Mouse (Mus musculus) MEL (cell line): ENCODE data around the gene Fhl3. TPM values are rescaled to one million over a fixed set of nuclear protein-coding genes. Genes with fewer than 3 reads are reported as not detected.
A peak's percentile ranks its signal among the peaks of the same experiment; 100 is the strongest.

ENCODE experiments used
- DNase-seq: peaks from one replicate; pipeline ENCODE4 v3.0.0; 2011; ENCODE audit warnings: low read depth, low spot score
- H3K27ac ChIP-seq: 2 replicates; pipeline ENCODE4 v1.5.1; 2012; ENCODE audit warnings: low read depth, mild to moderate bottlenecking, control low read depth, low read length, moderate library complexity; ENCODE audit not compliant: control insufficient read depth
- H3K27me3 ChIP-seq, 2 experiments: fragments of 150-350 bp in 1 of 2; sonication (generic) in 1 of 2; 2 replicates each; pipeline ENCODE4 v1.6.1; 2012; ENCODE audit warnings: low read length in 2 of 2, mild to moderate bottlenecking in 2 of 2, improper control_type of control experiment in 1 of 2, moderate library complexity in 1 of 2; ENCODE audit not compliant: insufficient read depth in 2 of 2, control insufficient read depth in 1 of 2
- H3K36me3 ChIP-seq, 2 experiments: 2 replicates each; pipeline ENCODE4 v1.6.1; 2012 to 2014; ENCODE audit warnings: low read length in 2 of 2, improper control_type of control experiment in 1 of 2, inconsistent platforms in 1 of 2, mild to moderate bottlenecking in 1 of 2; ENCODE audit not compliant: insufficient read depth in 2 of 2, control insufficient read depth in 1 of 2
- H3K4me1 ChIP-seq, 2 experiments: fragments of 150-350 bp in 1 of 2; sonication (generic) in 1 of 2; 2 replicates each; pipeline ENCODE4 v1.6.1; 2012; ENCODE audit warnings: low read length in 2 of 2, improper control_type of control experiment in 1 of 2, mild to moderate bottlenecking in 1 of 2; ENCODE audit not compliant: insufficient read depth in 2 of 2, control insufficient read depth in 1 of 2
- H3K4me3 ChIP-seq, 2 experiments: fragments of 150-350 bp in 1 of 2; sonication (generic) in 1 of 2; 2 replicates each; pipeline ENCODE4 v1.5.1; 2012; ENCODE audit warnings: low read depth in 2 of 2, low read length in 2 of 2, mild to moderate bottlenecking in 2 of 2, moderate library complexity in 2 of 2, control low read depth in 1 of 2, improper control_type of control experiment in 1 of 2; ENCODE audit not compliant: control insufficient read depth in 1 of 2, insufficient read depth in 1 of 2
- H3K79me2 ChIP-seq: 2 replicates; pipeline ENCODE4 v1.6.1; 2012; ENCODE audit warnings: mild to moderate bottlenecking, low read length, moderate library complexity; ENCODE audit not compliant: control insufficient read depth, poor library complexity, insufficient read depth
- H3K9ac ChIP-seq: 2 replicates; pipeline ENCODE4 v1.6.1; 2012; ENCODE audit warnings: low read depth, mild to moderate bottlenecking, control low read depth, low read length, moderate library complexity; ENCODE audit not compliant: control insufficient read depth, poor library complexity, severe bottlenecking
- H3K9me3 ChIP-seq: fragments of 150-350 bp; sonication (generic); replicated peaks from 2 replicates; pipeline ENCODE4 v1.6.1; 2012; ENCODE audit warnings: mild to moderate bottlenecking, low read length, improper control_type of control experiment, moderate library complexity; ENCODE audit not compliant: insufficient read depth
- CTCF ChIP-seq, 3 experiments: IDR thresholded peaks in 2 of 3; conservative IDR thresholded peaks in 1 of 3; 2 replicates each; pipeline ENCODE4 v1.5.1; 2011 to 2012; ENCODE audit warnings: low read length in 3 of 3, low read depth in 2 of 3, mild to moderate bottlenecking in 2 of 3, improper control_type of control experiment in 1 of 3, inconsistent platforms in 1 of 3, mixed read lengths in 1 of 3, moderate library complexity in 1 of 3; ENCODE audit not compliant: control insufficient read depth in 1 of 3, insufficient read depth in 1 of 3, poor library complexity in 1 of 3, severe bottlenecking in 1 of 3
- ETS1 ChIP-seq: IDR thresholded peaks from 2 replicates; pipeline ENCODE4 v1.6.1; 2012; ENCODE audit warnings: low read depth, mild to moderate bottlenecking, inconsistent platforms, low read length, improper control_type of control experiment, moderate library complexity
- UBTF ChIP-seq: IDR thresholded peaks from 2 replicates; pipeline ENCODE4 v1.6.1; 2012; ENCODE audit warnings: low read depth, mild to moderate bottlenecking, inconsistent platforms, low read length, improper control_type of control experiment, moderate library complexity, borderline replicate concordance; ENCODE audit not compliant: insufficient read depth
- polyA plus RNA-seq, 2 experiments: library from polyadenylated mRNA; stranded (reverse) in 1 of 2; unstranded in 1 of 2; fragments of >175 nt in 1 of 2; fragments of >200 nt in 1 of 2; gene quantifications; 2 replicates each; pipeline versions ENCODE4 v1.2.1 to v1.2.4; 2012; ENCODE audit warnings: low replicate concordance in 2 of 2, low read depth in 1 of 2; ENCODE audit not compliant: insufficient read length in 2 of 2, insufficient read depth in 1 of 2, missing spikeins in 1 of 2
- total RNA-seq: library from RNA; depleted of rRNA; stranded (reverse); fragments of 300-350 nt; gene quantifications from 2 replicates; pipeline ENCODE4 v1.2.3, GENCODE M21; 2012; rRNA removed

Gene Fhl3
- total and polyA plus RNA-seq, 3 experiments = 5.6 to 13.8 TPM; not detected in 1

DNA sequence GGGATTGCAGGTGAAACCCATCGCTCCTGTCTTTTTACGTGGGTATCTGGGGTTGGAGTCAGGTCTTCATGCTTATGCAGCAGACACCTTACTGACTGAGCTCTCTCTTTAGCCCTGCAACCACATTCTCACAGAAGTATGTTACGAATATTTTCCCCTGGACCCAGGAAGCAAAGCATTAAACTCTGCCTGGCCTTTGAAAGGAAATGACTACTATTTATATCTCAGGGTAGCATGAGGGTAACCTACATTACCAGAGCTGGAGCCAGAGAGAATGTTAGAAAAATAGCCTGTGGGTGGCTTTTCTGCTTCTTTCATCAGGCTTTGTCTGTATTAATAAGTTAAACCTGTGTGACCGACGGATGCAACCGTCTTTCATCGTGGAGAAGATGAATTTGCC, 55.0 kb downstream of the Fhl3 start:
- Histone ChIP-seq H3K4me1 (peaks cover 12 to 37% of the 10 kb centered on the region in 2 experiments), H3K9me3 (no peaks in the 10 kb centered on the region), H3K4me3 (no peak overlapping the region), H3K79me2 (peaks cover 64% of the 10 kb centered on the region), H3K9ac (no peak overlapping the region), H3K36me3 (peaks cover 5 to 53% of the 10 kb centered on the region in 2 experiments), H3K27ac (peak overlapping the region; percentile 11), H3K27me3 (no peaks in the 10 kb centered on the region)
- TF ChIP-seq UBTF = no peak
- TF ChIP-seq CTCF (IDR thresholded peaks at IDR 0.05 in 2 of 3, conservative IDR thresholded peaks at IDR 0.05 in 1 of 3; ENCODE audit: control insufficient read depth in 1 of 3, insufficient read depth in 1 of 3, low read depth in 2 of 3, low read length in 3 of 3, poor library complexity in 1 of 3, severe bottlenecking in 1 of 3) = no peak
- no peak for TF ChIP-seq ETS1
- no peak for DNase-seq

Other genes with a start within 250 kb of the Fhl3 start
- not detected in 2 replicates for gene 3100002H09Rik, start 89.9 kb upstream of the Fhl3 start, total RNA-seq
- not detected for gene 3100002H09Rik, start 89.9 kb upstream of the Fhl3 start, polyA plus RNA-seq
- not detected in 2 replicates for gene Pou3f1, start 43.9 kb upstream of the Fhl3 start, total RNA-seq
- gene Pou3f1, start 43.9 kb upstream of the Fhl3 start, polyA plus RNA-seq = not detected
- gene Utp11, start 7.1 kb upstream of the Fhl3 start, total RNA-seq = 65.3 and 68.3 TPM in 2 replicates
- gene Utp11, start 7.1 kb upstream of the Fhl3 start, polyA plus RNA-seq = 10 to 100 TPM in 1 of 2 experiments, not detected in 1; 86.9 TPM
- gene Sf3a3, start 14.1 kb downstream of the Fhl3 start, total RNA-seq = 136 and 144 TPM in 2 replicates
- 100 to 1,000 TPM; 127 to 295 TPM for gene Sf3a3, start 14.1 kb downstream of the Fhl3 start, polyA plus RNA-seq
- 27.7 and 28.6 TPM in 2 replicates for gene Inpp5b, start 41.1 kb downstream of the Fhl3 start, total RNA-seq
- 10 to 100 TPM in 1 of 2 experiments, not detected in 1; 52.5 TPM for gene Inpp5b, start 41.1 kb downstream of the Fhl3 start, polyA plus RNA-seq
- 15.5 and 17.8 TPM in 2 replicates for gene Mtf1, start 101.4 kb downstream of the Fhl3 start, total RNA-seq
- gene Mtf1, start 101.4 kb downstream of the Fhl3 start, polyA plus RNA-seq = 10 to 100 TPM; 28.9 to 37.8 TPM
- gene Yrdc, start 150.0 kb downstream of the Fhl3 start, total RNA-seq = 90.0 and 107 TPM in 2 replicates
- 100 to 1,000 TPM in 1 of 2 experiments, not detected in 1; 105 TPM for gene Yrdc, start 150.0 kb downstream of the Fhl3 start, polyA plus RNA-seq
- gene 1110065P20Rik, start 150.5 kb downstream of the Fhl3 start, total RNA-seq = 40.6 and 43.4 TPM in 2 replicates
- 10 to 100 TPM in 1 of 2 experiments, not detected in 1; 50.9 TPM for gene 1110065P20Rik, start 150.5 kb downstream of the Fhl3 start, polyA plus RNA-seq
- gene Maneal, start 161.5 kb downstream of the Fhl3 start, total RNA-seq = 0.08 TPM in 1 of 2 replicates, not detected in the other
- not detected for gene Maneal, start 161.5 kb downstream of the Fhl3 start, polyA plus RNA-seq
- gene Epha10, start 180.2 kb downstream of the Fhl3 start, total RNA-seq = not detected in 2 replicates
- not detected for gene Epha10, start 180.2 kb downstream of the Fhl3 start, polyA plus RNA-seq
- 12.2 and 17.3 TPM in 2 replicates for gene 9930104L06Rik, start 236.3 kb downstream of the Fhl3 start, total RNA-seq
- gene 9930104L06Rik, start 236.3 kb downstream of the Fhl3 start, polyA plus RNA-seq = 10 to 100 TPM in 1 of 2 experiments, not detected in 1; 15.5 TPM
- gene Cdca8, start 238.6 kb downstream of the Fhl3 start, total RNA-seq = 108 and 112 TPM in 2 replicates
- gene Cdca8, start 238.6 kb downstream of the Fhl3 start, polyA plus RNA-seq = 100 to 1,000 TPM in 1 of 2 experiments, not detected in 1; 202 TPM